Mouse (Mus musculus) spleen, postnatal 14 days (tissue): ENCODE results near the gene Trim26.

Experiments used
- DNase-seq, 2 experiments: peaks; one replicate each; pipeline ENCODE4 v3.0.0; 2021 to 2022; ENCODE audit warnings: low spot score in 2 of 2

Trim26 gene

GRCm38 (mm10) chr17:36899376-36899775 is 62.4 kb downstream of the Trim26 start:
- DNase-seq: no peak

GRCm38 (mm10) chr17:36900001-36900400 is 63.1 kb downstream of the Trim26 start:
- no peak for DNase-seq

GRCm38 (mm10) chr17:36900691-36901090 is 63.8 kb downstream of the Trim26 start:
- no peak for DNase-seq

DNA sequence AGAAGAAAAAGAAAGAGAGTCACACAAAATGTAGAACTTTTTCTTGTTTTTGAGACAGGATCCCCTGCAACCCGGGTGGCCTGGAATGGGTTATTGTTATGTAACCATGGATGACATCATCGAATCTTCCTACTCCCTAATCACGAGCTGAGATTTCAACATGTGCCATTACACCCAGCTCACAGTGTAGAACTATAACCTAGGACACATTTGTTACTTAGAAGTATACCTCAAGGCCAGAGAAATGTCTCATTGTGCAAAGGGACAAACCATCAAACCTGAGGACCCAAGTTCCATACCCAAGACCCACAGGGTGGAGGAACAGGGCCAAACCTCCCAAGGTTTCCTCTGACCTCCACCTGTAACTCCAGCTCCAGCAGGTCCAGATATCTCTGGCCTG is 66.7 kb downstream of the Trim26 start:
- DNase-seq: no peak

- no peak for DNase-seq
Measured at GRCm38 (mm10) chr17:36908235-36908634, 71.3 kb downstream of the Trim26 start.
